Mouse (Mus musculus): ENCODE measurements around the gene Bmt2.

Bmt2 gene

DNA sequence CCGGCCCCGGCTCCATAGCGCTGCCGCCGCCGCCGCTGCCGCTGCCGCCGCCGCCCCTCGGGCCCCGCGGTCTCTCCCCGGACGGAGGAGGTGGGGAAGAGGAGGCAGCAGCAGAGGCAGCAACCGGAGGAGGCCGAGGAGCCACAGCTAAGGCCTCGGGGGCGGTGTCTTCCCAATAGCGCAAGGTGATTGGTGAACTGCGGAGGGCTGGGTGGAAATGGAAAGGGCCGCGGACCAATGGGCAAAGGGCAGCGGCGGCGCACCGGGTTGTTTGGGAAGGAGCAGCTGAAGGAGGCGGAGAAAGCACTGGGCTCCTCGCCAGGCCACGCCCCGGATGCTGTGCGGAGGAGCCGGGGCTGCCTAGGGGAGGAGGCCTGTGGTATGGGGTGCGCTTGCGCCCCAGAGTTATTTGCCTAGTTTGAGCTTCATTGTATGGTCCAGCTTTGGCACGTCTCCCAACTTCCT lies at the start of gene Bmt2:
Gene Bmt2, minus strand, starts transcription at position 149 of the 465 bp plus-strand sequence.
- peak; percentile 98 to 99 for DNase-seq (ENCODE audit: low spot score in 2 of 2)

- DNase-seq (ENCODE audit: low spot score in 2 of 2): no peak
Measured at GRCm38 (mm10) chr6:13722166-13722565, 44.4 kb upstream of the Bmt2 start.

DNA sequence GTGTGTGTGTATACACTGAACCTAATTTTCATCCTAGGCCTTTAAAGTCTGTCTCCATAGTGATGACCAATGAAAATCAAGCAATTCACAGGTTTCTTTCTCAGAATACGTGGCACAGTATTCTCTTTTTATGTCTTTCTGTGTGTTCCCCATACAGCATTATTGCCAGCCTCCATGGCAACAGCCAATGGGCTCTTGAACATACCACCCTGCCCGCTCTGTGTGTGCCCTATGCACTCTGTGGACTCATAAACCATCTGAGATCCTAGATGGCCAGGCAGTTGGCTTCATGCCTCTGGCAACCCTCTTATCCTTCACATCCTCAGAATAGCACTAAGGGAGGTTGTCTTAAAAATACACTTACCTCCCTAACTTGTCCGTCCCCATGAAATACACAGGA lies 37.1 kb upstream of the Bmt2 start:
- DNase-seq (ENCODE audit: low spot score in 2 of 2): no peak

DNA sequence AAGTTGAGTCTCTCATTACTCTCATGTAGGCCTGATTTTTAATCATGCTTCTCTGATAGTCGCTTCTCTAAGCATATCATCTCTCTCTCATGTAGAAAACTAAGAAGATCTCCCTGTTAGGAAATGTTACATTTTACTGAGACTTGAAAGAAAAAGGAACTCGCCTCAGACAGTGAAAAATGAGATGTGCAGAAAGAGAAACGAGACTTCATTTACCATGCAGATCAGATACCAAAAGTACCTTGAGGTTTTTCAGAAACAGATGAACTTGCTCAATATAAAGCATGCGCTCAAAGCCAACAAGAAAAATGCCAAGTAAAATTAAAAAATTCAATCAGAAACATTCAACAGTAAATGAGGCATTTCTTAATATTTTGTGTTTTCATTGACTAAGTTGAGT lies 19.1 kb upstream of the Bmt2 start:
- DNase-seq (ENCODE audit: low spot score in 2 of 2): no peak

DNA sequence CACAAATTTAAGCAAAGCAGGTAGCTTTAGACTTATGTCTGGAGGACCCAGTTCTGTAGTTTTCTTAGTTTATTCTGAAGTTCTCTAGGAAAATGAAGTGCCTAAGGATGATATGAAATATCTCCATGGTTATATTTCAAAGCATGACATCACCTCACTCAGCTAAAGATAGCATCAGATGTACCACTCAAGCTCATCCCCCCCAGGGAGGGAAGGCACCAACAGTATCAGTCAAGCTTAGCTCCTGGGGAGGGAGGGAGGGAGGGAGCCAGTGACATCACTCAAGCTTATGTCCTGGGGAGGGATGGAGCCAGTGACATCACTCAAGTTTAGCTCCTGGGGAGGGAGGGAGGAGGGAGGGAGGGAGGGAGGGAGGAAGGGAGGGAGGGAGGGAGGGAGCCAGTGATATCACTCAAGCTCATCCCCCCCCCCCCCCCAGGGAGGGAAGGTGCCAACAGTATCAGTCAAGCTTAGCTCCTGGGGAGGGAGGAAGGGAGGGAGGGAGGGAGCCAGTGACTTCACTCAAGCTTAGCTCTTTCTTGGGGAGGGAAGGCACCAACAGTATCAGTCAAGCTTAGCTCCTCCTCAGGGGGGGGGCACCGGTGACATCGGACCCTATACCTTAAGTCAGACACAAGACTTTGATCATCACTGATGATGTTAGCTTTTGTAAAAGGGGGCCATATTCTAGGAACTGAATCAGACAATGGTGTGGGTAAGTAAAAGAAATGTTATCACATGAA lies 17.5 kb upstream of the Bmt2 start:
- no peak for DNase-seq (ENCODE audit: low spot score in 2 of 2)

- no peak for DNase-seq (ENCODE audit: low spot score in 2 of 2)
Measured at GRCm38 (mm10) chr6:13691657-13692294, 14.0 kb upstream of the Bmt2 start.

DNA sequence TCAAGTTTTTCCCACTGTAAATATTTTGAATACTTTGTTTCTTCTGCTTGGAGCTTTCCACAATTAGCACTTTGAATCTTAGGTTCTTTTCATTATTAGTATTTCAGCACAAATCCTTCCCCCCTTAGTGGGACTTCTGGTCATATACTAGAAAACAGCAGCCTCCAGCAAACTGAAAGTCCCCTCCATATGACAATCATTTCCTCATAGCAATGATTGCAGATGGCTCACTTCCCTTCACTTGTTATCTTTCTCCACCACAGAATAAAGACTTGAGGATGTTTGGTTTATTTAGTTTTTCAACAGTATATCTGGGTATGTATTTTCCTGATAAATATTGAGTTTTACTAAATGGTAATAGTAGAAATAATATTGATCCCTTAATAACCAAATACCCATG lies 12.6 kb upstream of the Bmt2 start:
- DNase-seq (ENCODE audit: low spot score in 2 of 2): no peak

DNA sequence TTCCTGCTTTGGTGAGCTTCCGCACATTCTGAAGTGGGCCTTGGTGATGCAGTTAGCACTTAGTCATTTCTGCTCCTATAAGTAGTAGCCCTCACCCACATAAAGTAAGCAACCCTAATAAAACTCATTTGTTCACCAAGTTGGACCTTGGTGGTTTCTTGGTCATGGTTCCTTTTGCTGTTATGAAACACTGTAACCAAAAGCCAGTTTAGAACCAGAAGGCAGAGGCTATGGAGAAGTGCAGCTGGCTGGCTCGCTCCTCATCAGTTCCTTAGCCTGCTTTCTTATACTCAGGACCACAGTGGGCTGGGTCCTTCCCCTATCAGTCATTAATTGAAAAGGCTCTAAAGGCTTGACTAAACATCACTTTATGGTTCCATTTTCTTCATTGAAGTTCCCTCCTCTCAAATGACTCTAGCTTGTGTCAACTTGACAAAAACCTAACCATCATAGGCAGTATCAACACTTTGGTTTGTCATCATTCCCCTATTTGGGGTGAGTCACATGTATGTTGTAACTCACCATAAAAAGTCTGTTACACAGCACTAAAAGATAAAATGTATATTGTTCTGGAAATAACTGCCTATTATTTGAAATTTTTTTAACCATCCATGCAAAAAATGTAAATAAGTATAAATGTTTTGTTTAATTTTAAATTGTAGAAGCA lies 6.3 kb upstream of the Bmt2 start:
- DNase-seq (ENCODE audit: low spot score in 2 of 2): no peak

GRCm38 (mm10) chr6:13678349-13678748 lies 583 bp upstream of the Bmt2 start:
- DNase-seq (ENCODE audit: low spot score in 2 of 2): no peak

DNA sequence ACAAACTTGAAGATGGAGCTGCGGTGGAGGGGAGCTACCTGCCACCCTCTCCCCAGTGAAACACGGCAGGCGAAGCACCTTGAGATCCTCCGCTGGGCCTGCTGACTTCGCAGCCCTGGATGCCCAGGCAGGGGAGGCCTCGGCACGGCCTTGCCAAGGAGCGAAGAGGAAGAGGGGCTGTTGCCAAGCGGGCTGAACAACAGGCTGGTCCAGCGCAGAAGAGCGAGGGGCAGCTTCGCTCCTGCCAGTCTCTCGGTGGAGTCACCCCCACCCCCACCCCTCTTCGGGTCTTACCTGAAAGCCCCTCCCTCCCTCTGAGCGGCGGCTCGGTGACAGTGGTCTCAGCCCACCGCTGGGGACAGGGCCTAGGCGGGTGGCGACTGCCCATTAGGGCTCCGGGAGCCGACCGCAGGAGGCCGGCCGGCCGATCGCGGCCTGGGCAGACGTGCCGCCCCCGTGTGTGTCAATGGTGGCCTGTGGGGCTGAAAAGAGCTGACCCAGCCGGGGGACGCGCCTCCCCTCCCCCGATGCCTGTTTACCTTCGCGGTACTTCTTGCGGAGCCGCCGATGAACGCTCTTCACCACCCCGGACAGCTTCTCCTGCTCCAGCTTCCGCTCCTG lies 515 bp downstream of the Bmt2 start:
- DNase-seq (ENCODE audit: low spot score in 2 of 2): peak; percentile 34 to 39

DNA sequence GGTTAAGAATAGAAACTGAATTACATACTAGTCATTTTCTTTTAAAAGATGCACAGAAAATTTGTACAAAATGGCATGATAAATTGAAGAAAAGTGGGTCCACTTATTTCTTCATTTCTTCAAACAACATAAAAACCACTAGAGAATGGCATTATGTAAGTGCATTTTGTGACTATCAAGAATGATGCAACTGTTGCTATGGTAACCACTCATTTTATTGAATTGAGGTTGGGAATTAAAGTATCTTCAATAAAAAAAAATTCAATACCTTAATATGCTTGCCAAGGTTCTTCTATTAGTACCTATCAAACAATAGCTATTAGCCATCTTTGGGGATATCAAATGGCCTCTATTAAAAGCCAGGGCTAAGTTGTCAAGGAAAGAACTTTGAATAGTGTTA lies 1.6 kb downstream of the Bmt2 start:
- no peak for DNase-seq (ENCODE audit: low spot score in 2 of 2)

DNA sequence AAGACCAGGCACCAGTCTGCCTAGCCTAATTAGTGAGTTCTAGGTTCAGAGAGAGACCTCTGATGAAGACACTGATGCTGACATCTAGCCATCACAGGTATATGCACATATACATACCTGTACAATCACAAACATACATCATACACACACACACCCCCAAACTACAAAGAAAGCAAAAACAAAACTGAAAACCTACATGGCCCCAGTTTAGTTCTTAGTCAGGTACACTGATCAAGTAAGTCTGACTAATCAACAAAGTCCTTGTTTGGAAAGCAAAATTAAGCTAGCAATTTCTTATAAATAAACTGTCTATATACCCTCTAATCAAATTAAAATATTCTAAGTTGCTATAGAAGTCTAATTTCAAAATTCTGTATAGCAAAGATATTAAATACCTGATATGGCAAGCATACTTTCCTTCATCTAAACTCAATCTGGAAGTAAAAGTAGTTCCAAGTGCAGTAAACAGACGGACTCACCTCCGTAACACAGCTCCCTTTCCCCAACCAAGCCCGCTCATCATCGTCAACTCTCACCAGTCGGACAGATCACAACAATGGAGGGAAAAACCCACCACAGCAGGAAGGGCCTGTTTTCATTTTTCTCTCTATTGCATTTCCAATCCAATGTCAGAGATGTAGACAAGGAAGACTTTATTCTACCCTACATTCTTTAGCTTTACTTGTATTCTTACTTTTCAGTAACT lies 3.0 kb downstream of the Bmt2 start:
- DNase-seq (ENCODE audit: low spot score in 2 of 2): no peak

DNA sequence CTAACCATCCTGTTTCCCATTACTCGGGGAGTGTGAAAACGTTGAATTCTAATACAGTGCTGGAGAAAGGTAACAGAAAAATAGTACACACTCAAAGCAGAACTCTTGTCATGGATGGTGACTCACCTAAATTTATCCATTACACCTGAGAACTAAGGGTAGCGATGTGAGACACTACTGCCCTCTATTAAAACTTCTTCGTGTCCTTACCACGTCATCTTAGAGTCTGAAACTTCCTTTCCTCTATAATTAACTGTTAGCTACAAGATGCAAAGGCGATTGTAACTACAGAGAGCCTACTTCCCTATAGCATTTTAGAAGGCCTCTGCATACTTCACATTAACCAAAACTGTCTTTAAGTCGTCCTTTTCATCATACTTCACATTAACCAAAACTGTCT lies 12.1 kb downstream of the Bmt2 start:
- DNase-seq (ENCODE audit: low spot score in 2 of 2): no peak

DNA sequence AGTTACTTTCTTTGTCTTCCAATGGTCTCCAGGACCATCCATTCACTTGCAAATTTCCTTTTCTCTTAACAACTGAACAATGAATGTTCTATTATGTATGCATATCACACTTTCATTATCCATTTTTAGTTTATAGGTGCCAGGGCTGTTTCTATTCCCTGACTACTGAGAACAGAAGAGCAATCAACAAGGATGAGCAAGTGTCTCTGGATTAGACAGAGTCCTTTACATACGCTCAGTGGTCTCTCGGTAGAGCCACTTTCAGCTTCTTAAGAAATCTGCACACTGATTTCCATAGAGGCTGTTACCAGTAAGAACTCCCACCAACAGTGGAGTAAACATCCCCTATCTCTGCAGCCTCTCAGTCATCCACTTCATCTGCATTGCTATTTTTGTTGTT lies 19.8 kb downstream of the Bmt2 start:
- DNase-seq (ENCODE audit: low spot score in 2 of 2): no peak

- no peak for DNase-seq (ENCODE audit: low spot score in 2 of 2)
Measured at GRCm38 (mm10) chr6:13654081-13654480, 23.7 kb downstream of the Bmt2 start.

- no peak for DNase-seq (ENCODE audit: low spot score in 2 of 2)
Measured at GRCm38 (mm10) chr6:13652284-13652683, 25.5 kb downstream of the Bmt2 start.

DNA sequence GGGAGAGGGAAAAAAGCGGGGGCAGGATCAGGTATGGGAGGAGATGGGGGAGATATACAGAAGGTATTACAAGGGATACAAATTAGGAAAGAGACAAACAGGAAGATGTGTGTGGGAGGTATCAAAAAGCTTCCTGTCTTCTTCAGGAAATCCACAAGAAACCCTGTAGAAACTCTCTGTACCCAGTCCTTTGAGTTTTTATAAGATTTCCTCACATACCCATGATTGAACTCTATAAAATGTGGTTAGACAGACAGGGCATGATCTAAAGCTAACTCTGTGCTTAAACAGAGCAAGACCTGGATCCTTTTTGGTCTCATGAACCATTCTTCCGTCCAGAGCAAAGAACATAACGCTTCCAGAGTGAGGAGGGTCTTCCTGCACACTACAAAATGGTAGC lies 26.9 kb downstream of the Bmt2 start:
- no peak for DNase-seq (ENCODE audit: low spot score in 2 of 2)

DNA sequence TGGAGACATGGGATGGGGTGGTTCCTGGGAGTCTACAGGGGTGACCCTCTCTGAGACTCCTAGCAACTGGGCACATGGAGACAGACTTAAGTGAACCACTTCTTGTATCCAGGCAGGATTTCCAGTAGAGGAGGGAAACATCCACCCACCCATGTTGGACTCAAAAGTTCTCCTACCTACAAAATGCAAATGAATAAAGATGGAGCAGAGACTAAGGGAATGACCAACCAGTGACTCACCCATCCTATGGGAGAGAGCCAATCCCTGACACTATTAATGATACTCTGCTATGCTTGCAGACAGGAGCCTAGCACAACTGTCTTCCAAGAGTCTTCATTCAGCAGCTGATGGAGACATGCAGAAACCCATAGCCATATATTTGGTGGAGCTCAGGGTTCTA lies 29.5 kb downstream of the Bmt2 start:
- DNase-seq (ENCODE audit: low spot score in 2 of 2): no peak

GRCm38 (mm10) chr6:13636582-13636989 lies 41.2 kb downstream of the Bmt2 start:
- no peak for DNase-seq (ENCODE audit: low spot score in 2 of 2)

- DNase-seq (ENCODE audit: low spot score in 2 of 2): no peak
Measured at GRCm38 (mm10) chr6:13632571-13632970, 45.2 kb downstream of the Bmt2 start.

DNA sequence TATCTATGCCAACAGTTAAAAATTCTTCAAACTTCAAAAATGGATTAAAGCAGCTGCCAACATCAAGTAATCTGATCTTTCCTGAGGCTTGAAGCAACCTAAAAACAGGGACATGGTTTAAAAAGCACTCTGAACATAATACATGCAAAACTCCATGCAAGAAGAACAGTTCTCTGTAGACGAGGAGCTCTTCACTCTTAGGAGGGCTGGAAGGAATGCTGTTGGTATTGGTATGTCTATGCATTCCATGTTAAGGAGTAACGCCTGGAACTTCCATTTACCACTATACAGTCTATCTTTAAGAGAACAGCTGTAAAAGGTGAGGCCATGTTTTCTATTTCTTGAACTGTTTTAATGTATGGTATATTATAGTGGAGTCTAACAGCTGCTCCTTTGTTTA lies 47.2 kb downstream of the Bmt2 start:
- DNase-seq (ENCODE audit: low spot score in 2 of 2): no peak

- DNase-seq (ENCODE audit: low spot score in 2 of 2): no peak
Measured at GRCm38 (mm10) chr6:13619618-13620017, 58.1 kb downstream of the Bmt2 start.
